Mouse (Mus musculus) CD4-positive naive resting alpha-beta T cell, adult 57 days (primary cell): ENCODE measurements around the gene Olfr770. TPM values are rescaled to one million over a fixed set of nuclear protein-coding genes. Genes with fewer than 3 reads are reported as not detected.

Experiments used
- total RNA-seq: library from RNA; stranded (reverse); gene quantifications from one replicate; pipeline ENCODE4 v1.2.4, GENCODE M21; 2023

The Olfr770 gene
- not detected for total RNA-seq

DNA sequence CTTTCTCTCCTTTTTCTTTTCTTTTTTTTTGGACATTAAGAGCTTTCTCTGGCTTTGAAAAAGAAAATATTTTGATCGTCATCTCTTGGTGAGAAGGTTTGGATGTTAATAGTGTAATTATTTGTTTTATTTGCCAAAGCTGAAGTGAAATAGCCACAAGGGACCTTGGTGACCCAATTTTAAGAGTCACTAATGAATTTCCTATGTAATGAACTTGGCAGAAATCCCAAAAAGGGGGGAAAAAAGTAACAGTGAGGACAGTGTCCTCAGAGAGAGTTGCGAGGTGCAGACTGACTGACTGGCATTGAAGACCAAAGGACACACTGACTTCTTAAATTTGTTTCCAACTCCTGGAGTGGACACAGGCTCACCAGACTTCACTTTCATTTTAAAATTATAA lies at the start of gene Olfr770:
Olfr770 (minus strand) TSS at position 101 of the 400 bp plus-strand sequence.

DNA sequence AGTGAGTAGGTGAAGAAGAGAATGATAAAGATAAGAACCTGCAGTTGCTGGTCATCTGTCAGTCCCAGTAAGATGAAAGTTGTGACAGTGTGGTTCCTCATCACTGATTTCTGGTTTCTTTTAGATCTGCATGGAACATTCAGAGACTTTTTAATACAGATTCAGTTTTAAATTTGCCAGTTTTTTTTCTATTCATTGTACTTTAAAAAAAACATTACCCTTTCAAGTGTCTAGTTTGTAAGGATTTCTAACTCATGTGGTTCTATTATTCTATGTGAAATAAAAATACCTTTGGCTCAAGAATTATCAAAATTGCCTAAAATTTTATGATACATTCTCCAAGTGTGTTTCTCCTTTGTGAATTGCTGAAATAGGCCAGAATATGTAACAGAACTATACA lies 48.5 kb upstream of the Olfr770 start, which contains the start of gene Olfr773:
Olfr773 (minus strand) TSS at position 101 of the 400 bp plus-strand sequence.

DNA sequence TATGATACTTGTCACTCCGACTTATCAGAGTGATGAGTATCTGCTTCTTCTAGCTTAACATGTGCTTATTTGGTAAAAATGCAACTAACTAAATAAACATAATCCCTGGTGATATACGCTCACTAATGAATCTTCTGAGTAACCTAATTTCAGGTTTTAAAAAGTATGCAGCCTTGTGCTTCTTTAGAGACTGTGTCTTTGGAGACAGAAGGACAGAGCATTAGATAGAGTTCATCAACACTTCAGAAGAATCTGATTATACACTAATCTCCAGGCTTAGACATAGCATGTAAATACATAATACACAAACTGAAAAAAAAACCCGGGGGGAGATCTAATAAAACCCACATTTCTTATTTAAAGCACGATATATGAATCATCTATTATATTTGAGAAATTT lies 39.0 kb upstream of the Olfr770 start, which contains the start of gene Olfr772:
Olfr772 (minus strand) TSS at position 101 of the 400 bp plus-strand sequence.

GRCm38 (mm10) chr10:129164651-129165050 lies 25.9 kb upstream of the Olfr770 start, which contains the start of gene Olfr771:
Gene Olfr771 (minus strand): TSS chr10:129164751.

GRCm38 (mm10) chr10:129117761-129118160 lies 21.0 kb downstream of the Olfr770 start, which contains the start of gene Olfr769:
Gene Olfr769 (minus strand): TSS chr10:129117861.

GRCm38 (mm10) chr10:129099275-129099674 lies 39.5 kb downstream of the Olfr770 start, which contains the start of gene Olfr768:
Gene Olfr768 (minus strand): TSS chr10:129099375.

GRCm38 (mm10) chr10:129082810-129083209 lies 56.0 kb downstream of the Olfr770 start, which contains the start of gene Olfr767:
Gene Olfr767 (minus strand): TSS chr10:129082910.

Other genes with a start within 250 kb of the Olfr770 start
- 11.5 TPM for gene Gdf11, start 247.3 kb downstream of the Olfr770 start, total RNA-seq
- 2.3 TPM for gene Cd63, start 238.0 kb downstream of the Olfr770 start, total RNA-seq
- gene Rdh5, start 216.1 kb downstream of the Olfr770 start, total RNA-seq: 12.7 TPM
- gene Bloc1s1, start 215.0 kb downstream of the Olfr770 start, total RNA-seq: 54.9 TPM
- gene Itga7, start 205.2 kb downstream of the Olfr770 start, total RNA-seq: 8.2 TPM
- not detected for gene Mettl7b, start 178.0 kb downstream of the Olfr770 start, total RNA-seq
- gene Olfr9, start 149.6 kb downstream of the Olfr770 start, total RNA-seq: 2.8 TPM
- gene Olfr763, start 128.2 kb downstream of the Olfr770 start, total RNA-seq: not detected
- not detected for gene Olfr764-ps1, start 99.1 kb downstream of the Olfr770 start, total RNA-seq
- not detected for gene Olfr765, start 89.0 kb downstream of the Olfr770 start, total RNA-seq
- gene Olfr766-ps1, start 70.0 kb downstream of the Olfr770 start, total RNA-seq: not detected
- not detected for gene Olfr767, start 56.1 kb downstream of the Olfr770 start, total RNA-seq
- gene Olfr768, start 39.6 kb downstream of the Olfr770 start, total RNA-seq: not detected
- gene Olfr769, start 21.1 kb downstream of the Olfr770 start, total RNA-seq: not detected
- not detected for gene Olfr771, start 25.8 kb upstream of the Olfr770 start, total RNA-seq
- not detected for gene Olfr772, start 38.9 kb upstream of the Olfr770 start, total RNA-seq
- not detected for gene Olfr773, start 48.4 kb upstream of the Olfr770 start, total RNA-seq
- gene Olfr774, start 97.2 kb upstream of the Olfr770 start, total RNA-seq: not detected
- gene Olfr775, start 109.4 kb upstream of the Olfr770 start, total RNA-seq: not detected
- not detected for gene Olfr776, start 120.1 kb upstream of the Olfr770 start, total RNA-seq
- not detected for gene Olfr777, start 132.5 kb upstream of the Olfr770 start, total RNA-seq
- not detected for gene Olfr780, start 179.1 kb upstream of the Olfr770 start, total RNA-seq
- not detected for gene Olfr781, start 189.9 kb upstream of the Olfr770 start, total RNA-seq
- gene Olfr782, start 209.9 kb upstream of the Olfr770 start, total RNA-seq: not detected
- gene Olfr784, start 245.1 kb upstream of the Olfr770 start, total RNA-seq: 0.30 TPM